Mouse (Mus musculus) limb, embryonic 14.5 days (tissue): ENCODE measurements around the gene Nav3. TPM values are rescaled to one million over a fixed set of nuclear protein-coding genes. Genes with fewer than 3 reads are reported as not detected.

ENCODE experiments used
- ATAC-seq: fragments of 200-750 bp; cut with Nextera tagmentation; 2 replicates; pipeline ENCODE4 v1.8.0; 2017; ENCODE audit warnings: low read depth, moderate number of reproducible peaks, moderate TSS enrichment; ENCODE audit not compliant: low FRiP score
- DNase-seq: peaks from one replicate; pipeline ENCODE4 v3.0.0-alpha.2; 2015; ENCODE audit warnings: low spot score
- H3K27ac ChIP-seq: fragments of 300-500 bp; sonication (generic); replicated peaks from 2 replicates; pipeline ENCODE4 v1.5.1; 2014; ENCODE audit warnings: low read depth, mild to moderate bottlenecking, low read length, moderate library complexity, mixed read lengths
- H3K27me3 ChIP-seq: fragments of 300-500 bp; sonication (generic); 2 replicates; pipeline ENCODE4 v1.6.1; 2014; ENCODE audit warnings: low read length, mixed read lengths; ENCODE audit not compliant: control insufficient read depth, insufficient read depth
- H3K36me3 ChIP-seq: fragments of 300-500 bp; sonication (generic); 2 replicates; pipeline ENCODE4 v1.6.1; 2014; ENCODE audit warnings: mild to moderate bottlenecking, low read length, moderate library complexity, mixed read lengths; ENCODE audit not compliant: control insufficient read depth, insufficient read depth
- H3K4me1 ChIP-seq: fragments of 300-500 bp; sonication (generic); 2 replicates; pipeline ENCODE4 v1.6.1; 2014; ENCODE audit warnings: antibody characterized with exemption, low read length, mixed read lengths; ENCODE audit not compliant: control insufficient read depth, insufficient read depth
- H3K4me2 ChIP-seq: fragments of 300-500 bp; sonication (generic); replicated peaks from 2 replicates; pipeline ENCODE4 v1.6.1; 2014; ENCODE audit warnings: low read depth, mild to moderate bottlenecking, low read length, moderate library complexity; ENCODE audit not compliant: severe bottlenecking
- H3K4me3 ChIP-seq: fragments of 300-500 bp; sonication (generic); replicated peaks from 2 replicates; pipeline ENCODE4 v1.5.1; 2014; ENCODE audit warnings: low read length
- H3K9ac ChIP-seq: fragments of 300-500 bp; sonication (generic); 2 replicates; pipeline ENCODE4 v1.6.1; 2014; ENCODE audit warnings: mild to moderate bottlenecking, low read depth, low read length, moderate library complexity; ENCODE audit not compliant: severe bottlenecking
- H3K9me3 ChIP-seq: fragments of 300-500 bp; sonication (generic); 2 replicates; pipeline ENCODE4 v1.6.1; 2016; ENCODE audit warnings: low read length; ENCODE audit not compliant: control insufficient read depth
- POLR2A ChIP-seq: fragments of 200-500 bp; IDR thresholded peaks from 2 replicates; pipeline ENCODE4 v1.8.0; 2012; ENCODE audit warnings: inconsistent platforms, mild to moderate bottlenecking, moderate library complexity, borderline replicate concordance; ENCODE audit not compliant: insufficient read depth, insufficient read length; ENCODE audit errors: extremely low read depth
- WGBS: fragments of 180-500 bp; shearing (Covaris S2); extraction: QIAGEN DNeasy Blood & Tissue Kit; methylation state at CpG from one replicate; pipeline ENCODE4 v1.1.7; 2014; 5-methylcytosine and 5-hydroxymethylcytosine counted together
- polyA plus RNA-seq, 2 experiments: library from polyadenylated mRNA; depleted of rRNA in 1 of 2; stranded (reverse) in 1 of 2; unstranded in 1 of 2; fragments of >200 nt; fragmentation: Nextera tagmentation in 1 of 2; extraction: Ambion mirVana in 1 of 2; gene quantifications; 2 replicates each; pipeline versions ENCODE4 v1.2.1 to v1.2.3; 2012 to 2014

The Nav3 gene
- polyA plus RNA-seq, 2 experiments, result 6.6 to 7.5 TPM

DNA sequence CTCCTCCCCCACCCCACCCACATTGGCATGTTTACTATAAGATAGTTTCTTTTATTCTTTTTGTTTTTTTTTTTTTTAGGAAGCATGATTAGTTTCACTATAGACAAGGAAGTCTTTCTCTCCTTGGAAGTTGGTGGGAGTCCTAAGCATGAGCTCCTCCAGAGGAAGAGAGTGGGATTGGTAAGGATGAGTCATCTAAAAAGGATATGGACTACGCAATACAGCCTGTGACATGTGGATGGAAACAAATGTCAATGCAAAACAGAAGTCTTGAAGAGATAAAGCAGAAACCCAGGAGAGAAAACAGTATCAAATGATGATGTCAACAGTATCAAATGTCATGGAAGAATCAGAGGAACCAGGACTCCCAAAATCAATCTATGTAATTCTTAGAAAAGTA lies 18.1 kb upstream of the Nav3 start:
- no peak for DNase-seq
- Histone ChIP-seq H3K36me3 (no peaks in the 10 kb centered on the region), H3K4me2 (no peak overlapping the region), H3K9ac (no peak overlapping the region), H3K4me3 (no peak overlapping the region), H3K27ac (no peak overlapping the region), H3K4me1 (no peaks in the 10 kb centered on the region), H3K9me3 (no peaks in the 10 kb centered on the region), H3K27me3 (no peaks in the 10 kb centered on the region)
- TF ChIP-seq POLR2A, result no peak
- WGBS, result 94% methylated on average over 1 of the region's 1 CpGs
- ATAC-seq, result no peak

DNA sequence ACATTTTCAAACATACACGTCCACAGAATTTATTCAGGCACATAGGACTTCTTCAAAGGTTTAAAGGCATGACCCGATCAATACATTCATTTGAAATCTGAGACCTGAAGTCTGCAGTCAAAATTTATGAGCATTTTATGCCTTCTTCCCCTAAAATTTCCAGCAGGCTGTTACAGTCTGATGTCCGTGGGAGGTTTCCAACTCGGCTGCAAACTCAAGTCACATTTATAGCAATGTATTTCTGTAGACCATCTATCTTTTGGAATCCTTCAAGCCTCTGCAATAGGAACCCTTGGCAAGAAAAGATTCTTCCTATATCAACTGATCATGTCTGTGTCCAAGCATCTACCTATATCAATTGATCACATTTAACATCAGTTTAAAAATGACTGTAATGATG lies 13.4 kb upstream of the Nav3 start:
- no peaks in the 10 kb centered on the region for H3K4me1 ChIP-seq
- WGBS, result 36% methylated on average over 4 of the region's 4 CpGs

DNA sequence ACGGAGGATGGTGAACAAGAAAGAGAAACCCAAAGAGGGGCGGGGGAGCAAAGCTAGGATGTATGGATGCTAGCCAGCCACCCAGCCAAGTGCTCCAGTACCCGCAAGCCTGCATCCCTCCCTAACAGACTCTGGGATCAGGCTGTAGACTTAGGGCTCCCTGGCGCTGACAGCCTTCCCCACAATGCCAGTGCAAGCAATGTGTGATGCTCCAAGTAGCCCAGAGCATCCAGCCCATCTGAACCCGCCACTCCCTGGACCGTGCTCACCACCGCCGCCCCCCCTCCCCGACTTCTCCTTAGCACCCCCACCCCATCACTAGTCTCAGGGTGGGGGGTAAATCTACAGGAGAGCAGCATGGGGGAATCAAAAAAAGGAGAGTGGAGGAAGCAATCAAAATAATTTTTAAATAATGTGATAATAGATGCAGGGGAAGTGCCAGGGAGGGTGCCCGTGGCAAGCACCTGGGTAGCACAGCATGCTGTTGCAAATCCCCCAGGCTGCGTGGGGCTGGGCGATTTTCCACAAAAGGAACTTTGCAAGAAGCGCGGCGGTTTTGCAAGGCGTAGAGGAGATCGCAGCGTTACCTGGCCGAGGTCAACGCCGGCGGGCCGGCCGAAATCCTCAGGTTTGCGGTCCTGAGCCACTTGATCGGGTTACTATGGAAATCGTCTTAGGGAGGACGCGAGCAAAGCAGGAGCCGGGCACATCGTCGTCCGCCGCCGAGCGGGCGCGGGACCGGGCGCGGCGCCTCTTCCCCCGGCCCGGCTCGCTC lies 754 bp downstream of the Nav3 start:
- DNase-seq, result peak; percentile 13
- Histone ChIP-seq H3K4me2 (peak overlapping the region; percentile 79), H3K4me1 (peaks cover 3% of the 10 kb centered on the region; the same call in 1 of the 2 replicates), H3K4me3 (peak overlapping the region; percentile 50), H3K9me3 (no peaks in the 10 kb centered on the region), H3K9ac (peak overlapping the region; percentile 58), H3K27me3 (peaks cover 12% of the 10 kb centered on the region), H3K36me3 (no peaks in the 10 kb centered on the region), H3K27ac (no peak overlapping the region)
- WGBS, result 1% methylated on average over 31 of the region's 45 CpGs
- no peak for TF ChIP-seq POLR2A
- peak; percentile 8 for ATAC-seq

More for the DNA sequence above, 13.4 kb upstream of the Nav3 start:
- TF ChIP-seq POLR2A, result no peak
- Histone ChIP-seq H3K9ac (no peak overlapping the region), H3K27ac (no peak overlapping the region), H3K36me3 (no peaks in the 10 kb centered on the region), H3K4me2 (no peak overlapping the region), H3K9me3 (no peaks in the 10 kb centered on the region), H3K4me3 (no peak overlapping the region), H3K27me3 (no peaks in the 10 kb centered on the region)
- DNase-seq (no peak), ATAC-seq (no peak)

DNA sequence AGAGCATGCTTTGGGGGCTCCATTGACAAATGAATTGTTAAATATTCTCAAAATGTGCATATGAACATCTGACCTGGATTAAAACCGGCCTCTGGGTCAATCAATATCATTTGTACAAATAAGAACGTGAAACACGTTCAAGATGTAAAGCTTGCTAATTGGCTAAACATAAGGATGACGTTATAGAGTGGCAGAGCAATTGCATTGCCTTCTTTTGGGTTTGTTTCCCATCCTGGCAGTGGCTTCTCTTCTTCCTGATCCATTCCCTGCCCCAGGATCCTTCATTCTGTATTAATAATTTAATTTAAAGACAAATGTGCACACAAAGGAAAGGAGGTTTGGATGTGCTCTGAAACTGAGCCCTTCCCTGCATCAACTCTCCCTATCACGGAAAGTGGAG lies 2.4 kb downstream of the Nav3 start:
- Histone ChIP-seq H3K4me3 (no peak overlapping the region), H3K9ac (no peak overlapping the region), H3K9me3 (no peaks in the 10 kb centered on the region), H3K27me3 (peaks cover 12% of the 10 kb centered on the region), H3K27ac (no peak overlapping the region), H3K36me3 (no peaks in the 10 kb centered on the region), H3K4me1 (peaks cover 3% of the 10 kb centered on the region; the same call in 1 of the 2 replicates), H3K4me2 (no peak overlapping the region)
- ATAC-seq, result no peak
- TF ChIP-seq POLR2A, result no peak
- WGBS, result 51% methylated on average over 5 of the region's 5 CpGs
- DNase-seq, result no peak

DNA sequence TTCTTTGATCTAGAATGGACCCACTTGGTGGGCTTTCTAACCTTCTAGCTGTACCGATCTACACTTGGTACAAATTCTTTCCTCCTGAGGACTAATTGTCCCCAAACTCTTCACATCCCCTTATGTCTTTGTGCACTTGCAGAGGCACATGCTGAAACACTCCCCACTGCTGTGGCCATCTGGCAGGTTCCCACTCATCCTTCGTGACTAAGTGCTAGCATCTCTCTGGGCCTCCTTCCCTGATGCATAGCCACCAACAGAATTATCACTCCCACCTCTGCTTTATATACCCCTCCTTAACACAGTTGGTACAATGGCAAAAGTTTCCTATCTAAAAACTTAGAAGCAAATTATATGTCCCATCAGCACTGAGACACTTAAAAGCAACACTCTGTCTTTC lies 15.6 kb downstream of the Nav3 start:
- WGBS, result 86% methylated on average over 2 of the region's 2 CpGs
- H3K27me3 ChIP-seq, result no peaks in the 10 kb centered on the region
- no peak for DNase-seq

DNA sequence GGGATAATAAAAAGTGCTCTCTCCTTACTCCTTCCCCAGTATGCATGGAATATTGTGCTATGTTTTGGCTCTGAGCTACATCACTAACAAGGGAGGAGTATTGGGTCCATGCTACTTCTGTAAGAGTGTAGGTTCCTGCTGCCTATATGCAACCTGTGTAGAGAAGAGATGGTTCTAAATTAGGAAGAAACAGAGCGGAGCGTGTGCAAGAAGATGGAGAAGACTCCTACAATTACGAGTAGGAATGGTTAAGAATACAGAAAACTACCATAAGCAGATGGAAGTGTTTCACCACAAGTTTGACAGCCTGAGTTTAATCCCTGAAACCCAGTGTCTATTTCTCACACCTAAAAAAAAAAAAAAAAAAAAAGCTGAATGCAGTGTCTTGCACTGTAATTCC lies 24.9 kb downstream of the Nav3 start:
- Histone ChIP-seq H3K27ac (no peak overlapping the region), H3K9me3 (no peaks in the 10 kb centered on the region), H3K27me3 (no peaks in the 10 kb centered on the region), H3K4me1 (no peaks in the 10 kb centered on the region), H3K4me2 (no peak overlapping the region), H3K4me3 (no peak overlapping the region), H3K9ac (no peak overlapping the region), H3K36me3 (no peaks in the 10 kb centered on the region)
- ATAC-seq, result no peak
- WGBS, result 91% methylated on average over 3 of the region's 3 CpGs
- DNase-seq, result no peak
- TF ChIP-seq POLR2A, result no peak

More for the DNA sequence above, 15.6 kb downstream of the Nav3 start:
- Histone ChIP-seq H3K9ac (no peak overlapping the region), H3K4me1 (no peaks in the 10 kb centered on the region), H3K36me3 (no peaks in the 10 kb centered on the region), H3K27ac (no peak overlapping the region), H3K4me2 (no peak overlapping the region), H3K4me3 (no peak overlapping the region), H3K9me3 (no peaks in the 10 kb centered on the region)
- no peak for TF ChIP-seq POLR2A
- no peak for ATAC-seq
